Mouse (Mus musculus): ENCODE measurements at regions not wholly inside any gene's neighbourhood (a gene's known extent, or its start where the extent isn't known, plus 50 kb on each side); places are given as distances from the start of the nearest gene placed in this dataset.
A peak's percentile ranks its signal among the peaks of the same experiment; 100 is the strongest.

DNA sequence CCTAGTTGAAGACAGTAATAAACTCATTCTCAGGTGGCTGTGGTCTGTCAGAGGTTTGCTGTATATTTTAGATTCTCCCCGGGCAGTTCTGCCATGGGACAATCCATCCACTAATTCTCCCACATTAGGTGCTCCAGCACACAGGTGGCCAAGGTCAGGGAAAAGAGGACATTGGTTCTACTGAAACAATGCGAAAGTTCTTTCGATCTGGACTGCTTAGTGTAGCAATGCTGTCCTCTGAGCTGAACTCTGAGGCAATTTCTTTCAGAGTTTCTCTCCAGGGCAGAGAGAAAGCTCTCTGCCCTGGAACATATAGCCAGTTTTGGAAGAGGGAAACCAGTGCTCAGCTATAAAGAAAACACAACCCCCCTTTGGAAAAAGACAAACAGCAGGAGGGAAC is 243.2 kb downstream of the Pik3r1 start:
- Histone ChIP-seq H3K4me1 (ENCODE audit: control insufficient read depth, insufficient read depth, low read length) (no peaks in the 10 kb centered on the region), H3K4me2 (ENCODE audit: low read depth, low read length) (no peak overlapping the region), H3K4me3 (ENCODE audit: low read length) (no peak overlapping the region), H3K9me3 (ENCODE audit: control insufficient read depth, low read length) (no peaks in the 10 kb centered on the region), H3K36me3 (ENCODE audit: control insufficient read depth, insufficient read depth, low read length) (no peaks in the 10 kb centered on the region), H3K9ac (ENCODE audit: low read depth, low read length) (no peak overlapping the region), H3K27me3 (replicated peaks; ENCODE audit: control insufficient read depth, insufficient read depth, low read length) (no peaks in the 10 kb centered on the region), H3K27ac (ENCODE audit: low read length) (no peak overlapping the region)
- ATAC-seq = no peak
- WGBS = 88% methylated on average over 3 of the region's 3 CpGs

DNA sequence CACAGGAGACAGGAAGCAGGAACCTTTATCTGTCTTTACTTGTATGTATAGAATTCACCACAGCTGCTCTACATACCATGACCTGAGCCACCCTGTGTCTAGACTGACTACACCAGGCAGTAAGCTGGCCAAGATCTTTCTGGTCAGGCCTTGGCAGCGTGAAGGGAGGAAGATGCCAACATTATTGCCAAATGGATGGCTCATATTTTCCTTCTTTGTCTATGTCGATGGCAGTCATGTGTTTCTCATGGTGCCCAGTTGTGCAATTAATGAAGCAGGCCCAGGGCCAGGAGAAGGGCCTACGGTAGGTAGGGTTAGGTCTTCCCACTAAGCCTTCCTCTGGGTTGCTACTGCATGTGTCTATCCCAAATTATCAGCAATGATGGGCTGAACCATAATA is 243.8 kb downstream of the Pik3r1 start:
- WGBS = 84% methylated on average over 3 of the region's 3 CpGs
- ATAC-seq = no peak

DNA sequence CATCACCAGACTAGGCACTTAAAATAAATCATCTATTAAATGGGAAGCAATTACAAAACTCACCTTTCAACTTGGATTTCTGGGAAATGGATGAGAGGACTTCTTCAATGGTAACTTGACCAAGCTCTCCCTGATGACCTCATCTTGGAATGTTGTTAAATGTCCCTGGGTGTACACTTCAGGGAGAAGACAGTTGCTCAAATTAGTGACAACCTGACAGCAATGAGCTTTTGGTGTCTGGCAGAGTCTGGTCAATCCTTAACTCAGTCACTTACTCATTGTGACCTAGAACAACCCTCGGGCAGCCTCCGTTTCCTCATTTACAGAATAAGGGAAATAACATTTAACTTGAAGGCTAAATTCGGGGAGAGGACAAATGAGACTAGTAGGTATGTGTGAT is 244.5 kb downstream of the Pik3r1 start:
- Histone ChIP-seq H3K36me3 (ENCODE audit: control insufficient read depth, insufficient read depth, low read length) (no peaks in the 10 kb centered on the region), H3K27me3 (replicated peaks; ENCODE audit: control insufficient read depth, insufficient read depth, low read length) (no peaks in the 10 kb centered on the region), H3K27ac (ENCODE audit: low read length) (no peak overlapping the region), H3K9ac (ENCODE audit: low read depth, low read length) (no peak overlapping the region), H3K9me3 (ENCODE audit: control insufficient read depth, low read length) (no peaks in the 10 kb centered on the region), H3K4me1 (ENCODE audit: control insufficient read depth, insufficient read depth, low read length) (no peaks in the 10 kb centered on the region), H3K4me2 (ENCODE audit: low read depth, low read length) (no peak overlapping the region), H3K4me3 (ENCODE audit: low read length) (no peak overlapping the region)
- no peak for ATAC-seq
- 80% methylated on average over 3 of the region's 3 CpGs for WGBS

More for the DNA sequence above, 243.8 kb downstream of the Pik3r1 start:
- H3K9ac ChIP-seq (ENCODE audit: low read depth, low read length) = no peak overlapping the region
- H3K4me2 ChIP-seq (ENCODE audit: low read depth, low read length) = no peak overlapping the region
- H3K4me3 ChIP-seq (ENCODE audit: low read length) = no peak overlapping the region
- no peaks in the 10 kb centered on the region for H3K4me1 ChIP-seq (ENCODE audit: control insufficient read depth, insufficient read depth, low read length)
- no peaks in the 10 kb centered on the region for H3K27me3 ChIP-seq (replicated peaks; ENCODE audit: control insufficient read depth, insufficient read depth, low read length)
- no peaks in the 10 kb centered on the region for H3K36me3 ChIP-seq (ENCODE audit: control insufficient read depth, insufficient read depth, low read length)
- no peak overlapping the region for H3K27ac ChIP-seq (ENCODE audit: low read length)
- no peaks in the 10 kb centered on the region for H3K9me3 ChIP-seq (ENCODE audit: control insufficient read depth, low read length)

DNA sequence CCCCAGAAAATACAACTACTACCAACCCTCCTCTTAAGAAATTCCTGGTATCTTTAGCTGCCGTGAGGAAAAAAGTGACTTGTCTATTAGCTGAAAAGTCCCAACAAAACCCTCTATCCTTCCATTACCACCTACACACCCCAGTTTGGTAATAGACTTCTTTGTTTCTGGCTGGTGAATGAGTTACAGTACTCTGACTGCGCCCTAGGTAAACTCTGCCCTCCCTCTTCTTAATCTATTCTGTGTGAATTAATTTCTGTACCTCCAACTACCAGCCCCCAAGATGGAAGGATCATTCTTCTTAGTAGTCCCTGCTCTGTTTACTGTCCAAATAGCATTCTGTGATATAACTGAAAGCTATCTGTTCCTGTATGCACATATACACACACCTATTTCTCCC is 245.4 kb downstream of the Pik3r1 start:
- Histone ChIP-seq H3K27ac (ENCODE audit: low read length) (no peak overlapping the region), H3K27me3 (replicated peaks; ENCODE audit: control insufficient read depth, insufficient read depth, low read length) (no peaks in the 10 kb centered on the region), H3K4me2 (ENCODE audit: low read depth, low read length) (no peak overlapping the region), H3K9ac (ENCODE audit: low read depth, low read length) (no peak overlapping the region), H3K36me3 (ENCODE audit: control insufficient read depth, insufficient read depth, low read length) (no peaks in the 10 kb centered on the region), H3K9me3 (ENCODE audit: control insufficient read depth, low read length) (no peaks in the 10 kb centered on the region), H3K4me3 (ENCODE audit: low read length) (no peak overlapping the region), H3K4me1 (ENCODE audit: control insufficient read depth, insufficient read depth, low read length) (no peaks in the 10 kb centered on the region)
- no peak for ATAC-seq
- WGBS = 69% methylated on average over 2 of the region's 2 CpGs

DNA sequence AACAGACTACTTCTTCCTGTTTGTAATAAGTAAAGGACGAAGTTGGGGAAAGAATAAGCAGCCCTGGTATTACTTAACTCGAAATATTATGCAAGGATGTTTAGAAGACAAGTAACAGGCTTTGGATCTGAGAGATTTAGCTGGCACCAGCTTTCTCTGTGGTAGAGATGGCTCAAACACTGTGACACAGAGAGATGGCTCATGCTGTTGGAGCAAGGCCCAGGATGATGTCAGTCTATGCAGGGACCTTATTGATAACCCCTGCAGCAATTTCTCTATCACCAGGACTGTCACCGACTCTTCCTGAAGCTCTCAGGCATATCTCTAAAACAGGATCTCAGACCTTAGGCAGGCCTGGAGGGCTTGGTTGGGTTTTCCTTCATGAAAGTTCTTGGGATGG is 254.7 kb downstream of the Pik3r1 start:
- Histone ChIP-seq H3K9me3 (ENCODE audit: control insufficient read depth, low read length) (no peaks in the 10 kb centered on the region), H3K27ac (ENCODE audit: low read length) (no peak overlapping the region), H3K4me1 (ENCODE audit: control insufficient read depth, insufficient read depth, low read length) (no peaks in the 10 kb centered on the region), H3K27me3 (replicated peaks; ENCODE audit: control insufficient read depth, insufficient read depth, low read length) (no peaks in the 10 kb centered on the region), H3K4me3 (ENCODE audit: low read length) (no peak overlapping the region), H3K36me3 (ENCODE audit: control insufficient read depth, insufficient read depth, low read length) (no peaks in the 10 kb centered on the region), H3K4me2 (ENCODE audit: low read depth, low read length) (no peak overlapping the region), H3K9ac (ENCODE audit: low read depth, low read length) (no peak overlapping the region)
- whole genome bisulfite sequencing = 59% methylated on average over 3 of the region's 3 CpGs
- ATAC-seq = no peak

DNA sequence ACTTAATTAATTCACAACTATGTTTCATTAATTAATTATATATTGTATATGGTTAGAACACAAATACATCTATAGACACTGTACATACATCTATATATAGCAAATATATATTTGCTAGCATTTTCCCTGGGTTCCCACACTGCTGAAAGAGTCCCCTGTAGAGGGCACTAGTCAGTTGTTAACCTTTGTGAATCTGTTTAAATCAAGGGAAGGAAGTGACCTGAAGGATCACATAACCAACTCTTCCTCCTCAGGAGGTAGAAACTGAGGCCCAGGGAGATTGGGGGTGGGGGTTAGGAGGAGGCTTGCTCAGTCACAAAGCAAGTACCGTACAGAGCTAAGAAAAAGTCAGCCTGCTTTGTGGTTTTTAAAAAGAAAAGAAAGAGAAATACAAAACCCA is 258.1 kb downstream of the Pik3r1 start:
- H3K36me3 ChIP-seq (ENCODE audit: control insufficient read depth, insufficient read depth, low read length) = no peaks in the 10 kb centered on the region
- H3K4me1 ChIP-seq (ENCODE audit: control insufficient read depth, insufficient read depth, low read length) = no peaks in the 10 kb centered on the region
- ATAC-seq = peak; percentile 48; the same call in 1 of the 2 replicates
- WGBS = 57% methylated on average over 1 of the region's 1 CpGs
- no peak overlapping the region for H3K27ac ChIP-seq (ENCODE audit: low read length)
- H3K4me3 ChIP-seq (ENCODE audit: low read length) = no peak overlapping the region
- H3K27me3 ChIP-seq (replicated peaks; ENCODE audit: control insufficient read depth, insufficient read depth, low read length) = no peaks in the 10 kb centered on the region
- H3K9ac ChIP-seq (ENCODE audit: low read depth, low read length) = no peak overlapping the region
- H3K9me3 ChIP-seq (ENCODE audit: control insufficient read depth, low read length) = no peaks in the 10 kb centered on the region
- no peak overlapping the region for H3K4me2 ChIP-seq (ENCODE audit: low read depth, low read length)

DNA sequence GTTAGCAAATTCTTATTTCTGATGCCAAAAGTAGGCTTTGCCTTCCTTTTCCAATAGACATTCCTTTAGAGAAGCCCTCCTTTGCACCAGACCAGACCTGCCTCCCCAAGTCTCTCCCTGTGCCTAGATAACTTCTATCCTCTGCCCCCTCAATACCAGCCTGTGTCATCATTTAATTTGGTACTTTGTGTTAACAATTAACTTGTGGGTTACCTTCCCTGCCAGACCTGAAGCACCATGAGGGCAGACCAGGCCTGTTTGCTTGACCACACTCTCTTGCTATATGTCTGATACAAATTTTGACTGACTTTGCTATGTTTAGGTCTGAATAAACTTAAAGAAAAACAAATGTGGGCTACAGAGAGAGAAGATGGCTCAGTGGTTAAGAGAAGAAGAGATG is 259.7 kb downstream of the Pik3r1 start:
- no peak for ATAC-seq
- no peaks in the 10 kb centered on the region for H3K4me1 ChIP-seq (ENCODE audit: control insufficient read depth, insufficient read depth, low read length)
- H3K4me2 ChIP-seq (ENCODE audit: low read depth, low read length) = no peak overlapping the region
- no peaks in the 10 kb centered on the region for H3K9me3 ChIP-seq (ENCODE audit: control insufficient read depth, low read length)
- H3K36me3 ChIP-seq (ENCODE audit: control insufficient read depth, insufficient read depth, low read length) = no peaks in the 10 kb centered on the region
- no peak overlapping the region for H3K4me3 ChIP-seq (ENCODE audit: low read length)
- H3K27ac ChIP-seq (ENCODE audit: low read length) = no peak overlapping the region
- no peak overlapping the region for H3K9ac ChIP-seq (ENCODE audit: low read depth, low read length)
- no peaks in the 10 kb centered on the region for H3K27me3 ChIP-seq (replicated peaks; ENCODE audit: control insufficient read depth, insufficient read depth, low read length)

DNA sequence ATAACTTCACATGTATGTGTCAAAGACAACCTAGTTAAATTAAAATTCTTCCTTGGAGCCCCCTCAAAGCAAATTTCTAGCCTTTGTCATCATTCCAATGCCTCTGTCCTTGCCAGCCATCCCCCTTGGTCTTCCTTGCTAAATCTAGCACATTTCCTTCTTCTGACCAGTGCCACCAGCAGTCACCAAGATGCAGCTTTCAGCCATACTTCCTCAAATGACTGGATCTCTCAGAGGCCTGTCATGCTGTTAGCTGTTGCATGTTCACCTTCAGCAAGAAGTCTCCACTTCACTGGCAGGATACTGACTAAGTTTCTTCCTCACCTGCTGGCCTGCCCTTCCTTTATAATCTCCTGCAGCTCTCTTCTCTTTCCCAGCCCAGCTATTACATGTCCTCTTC is 261.3 kb downstream of the Pik3r1 start:
- H3K4me2 ChIP-seq (ENCODE audit: low read depth, low read length) = no peak overlapping the region
- no peaks in the 10 kb centered on the region for H3K4me1 ChIP-seq (ENCODE audit: control insufficient read depth, insufficient read depth, low read length)
- no peak for ATAC-seq
- no peaks in the 10 kb centered on the region; the same call in 1 of the 2 replicates for H3K36me3 ChIP-seq (ENCODE audit: control insufficient read depth, insufficient read depth, low read length)
- no peak overlapping the region for H3K9ac ChIP-seq (ENCODE audit: low read depth, low read length)
- no peak overlapping the region for H3K27ac ChIP-seq (ENCODE audit: low read length)
- no peak overlapping the region for H3K4me3 ChIP-seq (ENCODE audit: low read length)
- H3K9me3 ChIP-seq (ENCODE audit: control insufficient read depth, low read length) = no peaks in the 10 kb centered on the region
- no peaks in the 10 kb centered on the region for H3K27me3 ChIP-seq (replicated peaks; ENCODE audit: control insufficient read depth, insufficient read depth, low read length)

DNA sequence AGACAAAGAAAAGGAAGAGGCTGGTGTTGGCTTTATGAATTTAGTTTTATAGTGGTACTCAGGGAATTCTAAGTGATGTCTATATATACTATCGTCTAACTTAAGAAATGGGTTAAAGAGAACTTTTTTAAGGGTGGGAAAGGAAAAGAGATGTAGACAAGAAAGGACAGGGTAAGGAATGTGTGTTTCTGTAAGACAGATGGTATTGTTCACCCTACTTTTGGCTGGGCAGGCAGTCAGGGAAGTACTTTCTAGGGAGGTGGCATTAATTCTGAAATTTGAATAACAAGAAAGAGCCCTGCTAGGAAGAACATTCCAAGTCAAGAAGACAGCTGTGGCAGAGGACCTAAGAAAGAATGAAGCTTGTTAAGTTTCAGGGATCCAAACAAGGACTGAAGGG is 263.0 kb downstream of the Pik3r1 start:
- Histone ChIP-seq H3K9ac (ENCODE audit: low read depth, low read length) (no peak overlapping the region), H3K27ac (ENCODE audit: low read length) (no peak overlapping the region), H3K27me3 (replicated peaks; ENCODE audit: control insufficient read depth, insufficient read depth, low read length) (no peaks in the 10 kb centered on the region), H3K4me3 (ENCODE audit: low read length) (no peak overlapping the region), H3K9me3 (ENCODE audit: control insufficient read depth, low read length) (no peaks in the 10 kb centered on the region), H3K4me1 (ENCODE audit: control insufficient read depth, insufficient read depth, low read length) (no peaks in the 10 kb centered on the region), H3K36me3 (ENCODE audit: control insufficient read depth, insufficient read depth, low read length) (no peaks in the 10 kb centered on the region; the same call in 1 of the 2 replicates), H3K4me2 (ENCODE audit: low read depth, low read length) (no peak overlapping the region)
- 94% methylated on average over 1 of the region's 1 CpGs for WGBS
- no peak for ATAC-seq

DNA sequence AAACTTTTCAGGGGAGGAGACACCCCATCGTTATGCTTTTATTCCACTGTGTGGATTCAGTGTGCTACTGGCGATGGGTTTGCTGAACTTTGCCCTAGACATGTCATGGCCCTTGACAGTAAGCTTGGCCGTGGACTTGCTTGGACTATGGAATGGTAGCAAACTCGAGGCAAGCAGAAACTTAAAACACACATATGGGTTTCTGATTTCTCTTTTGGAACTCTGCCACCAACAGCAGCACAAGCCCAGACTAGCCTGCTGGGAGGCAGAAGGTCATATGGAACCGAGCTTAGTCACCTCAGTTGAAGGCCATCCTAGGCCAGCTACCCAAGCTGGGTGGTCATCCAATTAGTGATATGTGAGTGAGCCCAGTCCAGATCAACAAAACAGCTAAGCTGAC is 263.8 kb downstream of the Pik3r1 start:
- H3K9me3 ChIP-seq (ENCODE audit: control insufficient read depth, low read length) = no peaks in the 10 kb centered on the region
- H3K4me2 ChIP-seq (ENCODE audit: low read depth, low read length) = no peak overlapping the region
- no peaks in the 10 kb centered on the region for H3K4me1 ChIP-seq (ENCODE audit: control insufficient read depth, insufficient read depth, low read length)
- WGBS = 74% methylated on average over 5 of the region's 5 CpGs
- no peak overlapping the region for H3K9ac ChIP-seq (ENCODE audit: low read depth, low read length)
- H3K27ac ChIP-seq (ENCODE audit: low read length) = no peak overlapping the region
- H3K4me3 ChIP-seq (ENCODE audit: low read length) = no peak overlapping the region
- no peaks in the 10 kb centered on the region for H3K27me3 ChIP-seq (replicated peaks; ENCODE audit: control insufficient read depth, insufficient read depth, low read length)
- H3K36me3 ChIP-seq (ENCODE audit: control insufficient read depth, insufficient read depth, low read length) = no peaks in the 10 kb centered on the region; the same call in 1 of the 2 replicates
- ATAC-seq = no peak

Measured in intestine, embryonic 16.5 days (tissue).